Mouse (Mus musculus) lung, adult 2 months (tissue): Measurements from ENCODE around the gene Pnpla3.

Experiments used
- CTCF ChIP-seq: fragments of 200-500 bp; IDR thresholded peaks from 2 replicates; pipeline ENCODE4 v1.5.1; 2011; ENCODE audit warnings: mild to moderate bottlenecking, low read length, control low read depth; ENCODE audit not compliant: insufficient read depth
- POLR2A ChIP-seq: fragments of 200-500 bp; IDR thresholded peaks from 2 replicates; pipeline ENCODE4 v1.6.1; 2011; ENCODE audit warnings: low read depth, mild to moderate bottlenecking, control low read depth, low read length, borderline replicate concordance; ENCODE audit errors: extremely low read depth

GRCm38 (mm10) chr15:84161871-84162270 lies 5.8 kb upstream of the Pnpla3 start:
- TF ChIP-seq CTCF: no peak
- TF ChIP-seq POLR2A: no peak
